In genomic region chr8:121023736-121024135, GRCm38 (mm10) we compare ENCODE assay signal across 20 mouse cellular contexts.
DNase-seq lines count a peak whose midpoint lies in the region; ATAC-seq and TF ChIP-seq lines count a peak whose summit lies in the region.
"Had no signal": no experiment of that assay in that cellular context is flagged by ENCODE, and none has a peak within 500 bp of the region (broad histone marks: within the 10 kb centered on the region; RNA-seq: fewer than 3 reads in every experiment).

No protein-coding gene starts in this region.

- H3K9me3 ChIP-seq in kidney, embryonic 14.5 days (ENCODE audit: control insufficient read depth, low read length): peaks cover 2% of the 10 kb centered on the region; the same call in 1 of the 2 replicates
- H3K9me3 ChIP-seq: neural tube, embryonic 15.5 days had no signal

- H3K27ac ChIP-seq in kidney, embryonic 14.5 days (ENCODE audit: low read depth, low read length): no peak overlapping the region
- no peak overlapping the region for H3K27ac ChIP-seq in kidney, adult 2 months (ENCODE audit: insufficient read depth, low read depth, low read length)
- H3K27ac ChIP-seq: gastrocnemius, adult 2 months; neural tube, embryonic 15.5 days had no signal

- no peak for TF ChIP-seq CTCF in kidney, adult 2 months (conservative IDR thresholded peaks at IDR 0.05; ENCODE audit: insufficient read depth, insufficient read length, low read depth, low read length)

- peaks cover 39% of the 10 kb centered on the region for H3K27me3 ChIP-seq in kidney, embryonic 14.5 days (ENCODE audit: control insufficient read depth, insufficient read depth, low read length)
- H3K27me3 ChIP-seq in kidney, adult 2 months (replicated peaks; ENCODE audit: control insufficient read depth, insufficient read depth, low read length): no peaks in the 10 kb centered on the region

- DNase-seq in kidney, adult 2 months: no peak
- peak; percentile 23 for DNase-seq in thymus, postnatal 25 days
- no peak for DNase-seq in thymus, postnatal 0 days (ENCODE audit: low spot score)
- peak; percentile 47 for DNase-seq in yolk sac, embryonic 10.5 days (ENCODE audit: low spot score)
- DNase-seq in heart, postnatal 10 days: no peak
- DNase-seq in urinary bladder, adult 18-20 months (ENCODE audit: low spot score in 2 of 2): no peak
- DNase-seq: cerebellum, adult 2 months; cerebellum, postnatal 36 days; gastrocnemius, adult 2 months; kidney, postnatal 10 days; lung, adult 18-20 months; lung, postnatal 14 days; midbrain, embryonic 14.5 days; right cerebral cortex, postnatal 14 days had no signal

- intact Hi-C loops in heart, postnatal 10 days (cut with DNase I): no loop called here

- WGBS in kidney, embryonic 14.5 days: 3% methylated on average over 18 of the region's 18 CpGs
- 12% methylated on average over 18 of the region's 18 CpGs for WGBS in kidney, adult 2 months

- no peaks in the 10 kb centered on the region for H3K36me3 ChIP-seq in kidney, embryonic 14.5 days (ENCODE audit: control insufficient read depth, insufficient read depth, low read length)
- H3K36me3 ChIP-seq in kidney, adult 2 months (ENCODE audit: control insufficient read depth, insufficient read depth, low read length): no peaks in the 10 kb centered on the region
- H3K36me3 ChIP-seq: neural tube, embryonic 15.5 days had no signal

- no peak overlapping the region for H3K4me3 ChIP-seq in kidney, embryonic 14.5 days (ENCODE audit: low read length)
- no peak overlapping the region for H3K4me3 ChIP-seq in kidney, adult 2 months (ENCODE audit: insufficient read depth, low read depth, low read length)
- H3K4me3 ChIP-seq: gastrocnemius, adult 2 months; neural tube, embryonic 15.5 days had no signal

- ATAC-seq in kidney, embryonic 14.5 days (ENCODE audit: low FRiP score, low TSS enrichment): 0 out of 2 replicates have a peak, but pooled peaks have one; percentile 41
- ATAC-seq in hematopoietic stem cell, adult 5-6 weeks (replicated peaks in 1 of 2; ENCODE audit: insufficient read depth in 1 of 2, low FRiP score in 2 of 2, low TSS enrichment in 1 of 2, low read depth in 1 of 2, poor library complexity in 2 of 2, severe bottlenecking in 2 of 2): peak; percentile 54 to 55; a peak in 3 of 4 replicates
- ATAC-seq: hindbrain, embryonic 16.5 days had no signal

- TF ChIP-seq POLR2A in kidney, adult 2 months (IDR thresholded peaks at IDR 0.05; ENCODE audit: low read depth, low read length): no peak

- H3K9ac ChIP-seq in kidney, embryonic 14.5 days (ENCODE audit: low read depth, low read length): no peak overlapping the region
- H3K9ac ChIP-seq: neural tube, embryonic 15.5 days had no signal

- no peak overlapping the region for H3K4me2 ChIP-seq in kidney, embryonic 14.5 days (replicated peaks; ENCODE audit: low read depth, low read length)
- H3K4me2 ChIP-seq: heart, embryonic 11.5 days; liver, embryonic 11.5 days; neural tube, embryonic 15.5 days had no signal

- peaks cover 29% of the 10 kb centered on the region for H3K4me1 ChIP-seq in kidney, embryonic 14.5 days (ENCODE audit: control insufficient read depth, insufficient read depth, low read length)
- H3K4me1 ChIP-seq in kidney, adult 2 months (ENCODE audit: control insufficient read depth, insufficient read depth, low read length): no peaks in the 10 kb centered on the region

Comparison
In these comparisons a context has a peak if more than half of its experiments do, and no peak if none do; other contexts are left out.
1. DNase-seq: peak in thymus, postnatal 25 days (single experiment) and yolk sac, embryonic 10.5 days (single experiment); none in kidney, adult 2 months (single experiment), thymus, postnatal 0 days (single experiment), heart, postnatal 10 days (0 of 2) and urinary bladder, adult 18-20 months (0 of 2).